Mouse (Mus musculus): ENCODE measurements around the gene Syne4.

DNA sequence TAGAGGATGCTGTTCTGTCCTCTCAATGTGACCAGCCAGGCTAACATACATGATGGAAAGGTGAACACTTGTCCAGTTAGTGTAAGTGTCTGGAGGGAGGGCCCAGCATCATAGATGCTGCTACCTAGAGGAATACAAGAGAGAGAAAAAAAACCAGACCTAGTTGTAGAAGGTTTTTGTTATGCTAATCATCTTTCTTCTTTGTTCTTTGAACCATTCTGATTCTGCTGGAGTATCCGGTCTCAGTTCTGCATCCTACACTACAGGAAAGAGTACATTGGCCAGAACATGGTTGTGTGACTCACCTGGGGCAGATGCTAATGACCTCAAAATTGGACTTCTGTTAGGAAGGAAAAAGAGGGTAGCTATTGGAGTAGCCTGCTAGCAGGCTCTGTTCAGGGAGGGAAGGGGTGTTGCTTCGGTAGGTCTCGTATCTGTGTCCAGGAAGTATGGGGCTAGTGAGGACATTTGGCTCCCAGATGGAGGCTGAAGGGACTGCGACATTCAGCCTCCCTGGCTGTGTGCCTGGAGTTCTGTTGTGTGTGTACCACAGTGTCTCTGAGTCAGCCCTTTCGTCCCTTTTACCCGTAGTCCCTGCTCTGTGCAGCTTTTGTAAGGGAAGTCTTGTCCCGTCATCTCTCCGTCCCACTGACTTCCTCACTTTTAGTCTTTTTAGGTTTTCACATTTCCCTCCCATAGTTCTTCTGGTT, 27.8 kb upstream of the Syne4 start:
- TF ChIP-seq EP300 (IDR thresholded peaks at IDR 0.05; ENCODE audit: insufficient read depth, low read depth, low read length) (no peak), CTCF (IDR thresholded peaks at IDR 0.05) (no peak)
